Mouse (Mus musculus): ENCODE data around the gene Inka2.
"Not testable (repeated sequence)": the region's sequence is repeated elsewhere in the genome, so short reads cannot be mapped to it uniquely, and the experiment has no call there.

Inka2 gene

GRCm38 (mm10) chr3:105698311-105698710 is 6.1 kb upstream of the Inka2 start:
- peak; percentile 70 for DNase-seq

DNA sequence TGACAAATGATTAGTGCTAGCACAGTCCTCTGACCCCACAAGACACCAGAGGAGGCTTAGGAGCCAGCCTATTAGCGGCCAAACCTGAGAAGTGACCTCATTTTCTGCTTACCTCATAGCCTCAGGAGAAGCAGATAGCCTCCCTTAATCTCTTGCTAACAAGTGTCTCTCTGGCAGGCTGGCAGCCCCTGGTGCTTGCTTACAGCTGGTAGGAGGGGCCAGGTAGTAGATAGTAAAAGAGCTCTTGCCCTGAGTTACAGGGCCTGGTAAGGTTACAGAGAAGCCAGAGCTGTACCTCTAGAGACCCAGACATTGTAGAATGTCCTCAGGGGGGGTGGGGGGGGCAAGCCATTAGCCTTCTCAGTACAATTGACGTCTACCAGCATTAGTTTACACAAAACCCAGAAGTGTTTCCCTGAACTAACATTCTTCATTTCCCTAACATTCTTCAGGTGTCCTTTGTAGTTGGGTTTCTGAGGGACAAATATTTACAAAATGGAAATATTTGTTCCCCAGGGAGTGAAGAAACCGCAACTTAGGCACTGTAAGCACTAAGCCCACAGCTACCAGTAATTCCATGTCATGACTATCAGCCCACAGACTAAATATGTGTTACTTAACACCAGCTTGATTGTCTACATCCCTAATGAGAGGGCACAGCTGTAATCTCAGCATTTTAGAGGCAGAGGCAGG is 5.0 kb upstream of the Inka2 start:
- DNase-seq: peak; percentile 86

DNA sequence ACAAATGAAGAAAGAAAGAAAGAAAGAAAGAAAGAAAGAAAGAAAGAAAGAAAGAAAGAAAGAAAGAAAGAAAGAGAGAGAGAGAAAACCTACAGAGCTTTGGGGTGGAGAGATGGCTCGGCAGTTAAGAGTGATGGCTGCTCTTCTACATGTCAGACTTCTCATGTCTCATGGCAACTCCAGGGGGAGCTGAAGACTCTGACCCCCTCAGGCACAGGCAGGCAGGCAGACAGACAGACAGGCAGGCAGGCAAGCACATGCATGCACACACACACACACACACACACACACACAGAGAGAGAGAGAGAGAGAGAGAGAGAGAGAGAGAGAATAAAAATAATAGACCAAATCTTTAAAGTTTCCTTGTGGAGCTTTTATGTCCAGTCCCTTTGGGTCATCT is 3.6 kb upstream of the Inka2 start:
- not testable (repeated sequence) for DNase-seq

DNA sequence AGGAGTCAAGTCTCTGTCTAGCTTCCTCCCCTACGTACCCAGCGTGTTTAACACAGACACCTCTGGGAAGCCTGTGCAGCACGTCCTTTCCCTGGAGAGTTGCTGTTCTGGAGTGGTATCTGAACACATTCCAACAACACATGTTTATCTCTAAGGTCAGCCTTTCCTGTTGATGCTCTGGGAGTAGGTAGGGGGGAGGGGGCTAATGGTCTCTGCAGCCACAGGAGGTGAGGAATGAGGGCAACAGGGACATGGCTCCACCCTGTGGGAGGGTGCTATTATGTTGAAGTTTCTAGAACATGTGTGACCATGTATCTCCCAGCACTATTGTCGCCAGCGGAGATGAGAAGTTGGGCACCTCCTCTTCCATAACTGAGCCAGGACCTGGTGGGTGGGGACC is 3.0 kb upstream of the Inka2 start:
- DNase-seq: peak; percentile 46

GRCm38 (mm10) chr3:105703571-105703970 is 828 bp upstream of the Inka2 start:
- no peak for DNase-seq

DNA sequence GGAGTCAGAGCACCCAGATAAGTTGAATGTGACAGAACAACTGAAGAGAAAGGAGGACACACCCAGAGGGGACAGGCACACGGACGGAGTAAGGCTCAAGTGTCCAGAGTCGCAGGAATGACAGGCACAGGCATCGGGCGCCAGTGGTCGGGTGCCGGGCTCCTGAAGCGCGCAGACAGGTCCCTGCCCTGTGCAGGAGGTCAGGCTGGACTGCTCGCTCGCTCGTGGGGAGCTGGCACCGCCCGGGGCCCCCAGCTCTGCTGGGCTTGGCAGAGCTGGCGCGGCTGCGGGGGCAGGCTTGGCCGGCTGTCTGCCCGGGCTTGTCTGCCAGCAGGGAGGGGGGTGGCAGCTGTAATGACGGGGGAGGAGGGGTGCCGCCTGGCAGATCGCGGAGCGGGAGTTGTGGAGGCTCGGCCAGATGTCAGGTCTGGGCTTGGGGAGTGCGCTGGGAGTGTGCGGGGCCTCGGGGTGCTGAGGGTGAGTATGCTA is 706 bp downstream of the Inka2 start:
- DNase-seq: peak; percentile 45

GRCm38 (mm10) chr3:105705561-105705960 is 1.2 kb downstream of the Inka2 start:
- DNase-seq: no peak

GRCm38 (mm10) chr3:105706366-105707020 is 2.1 kb downstream of the Inka2 start:
- DNase-seq: no peak

GRCm38 (mm10) chr3:105707590-105707989 is 3.2 kb downstream of the Inka2 start:
- no peak for DNase-seq

- DNase-seq: no peak
Observed at GRCm38 (mm10) chr3:105710246-105710645, 5.8 kb downstream of the Inka2 start.

- no peak for DNase-seq
Observed at GRCm38 (mm10) chr3:105711741-105712140, 7.3 kb downstream of the Inka2 start.

- no peak for DNase-seq
Observed at GRCm38 (mm10) chr3:105712827-105713226, 8.4 kb downstream of the Inka2 start.

DNA sequence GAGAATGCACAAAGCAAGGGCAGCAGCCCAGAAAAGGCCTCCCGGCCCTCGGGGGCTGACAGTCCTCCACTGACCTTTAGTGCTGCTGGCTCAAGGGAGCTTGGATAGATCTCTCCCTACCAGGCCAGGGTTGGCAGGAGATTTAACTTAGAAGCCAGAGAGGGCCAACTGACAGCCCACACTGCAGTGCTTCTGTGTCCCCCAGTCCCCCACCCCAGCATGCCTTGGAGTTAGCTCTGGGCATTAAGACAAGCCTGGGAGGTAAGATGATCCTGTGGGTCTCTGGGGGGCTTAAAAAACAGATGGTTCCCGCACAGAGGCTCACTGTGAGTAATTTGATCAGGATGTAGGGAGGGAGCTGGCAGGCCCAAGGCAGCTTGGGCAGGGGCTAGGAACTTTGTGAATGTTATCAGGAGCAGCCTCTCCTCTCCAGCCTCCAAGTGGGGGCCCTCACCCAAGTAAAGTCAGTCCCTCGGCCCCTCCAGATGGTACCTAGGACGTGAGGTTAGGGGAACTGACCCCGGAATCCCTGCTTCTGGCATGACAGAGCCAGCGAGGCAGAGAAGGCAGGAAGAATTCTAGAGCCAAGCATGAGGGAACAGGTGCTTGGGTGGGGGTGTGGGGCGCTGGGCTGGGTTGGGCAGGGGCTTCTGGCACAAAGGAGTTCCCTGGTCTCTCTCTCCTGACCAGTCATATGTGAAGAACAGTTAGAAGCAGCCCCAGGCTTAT is 9.9 kb downstream of the Inka2 start:
- DNase-seq: no peak

DNA sequence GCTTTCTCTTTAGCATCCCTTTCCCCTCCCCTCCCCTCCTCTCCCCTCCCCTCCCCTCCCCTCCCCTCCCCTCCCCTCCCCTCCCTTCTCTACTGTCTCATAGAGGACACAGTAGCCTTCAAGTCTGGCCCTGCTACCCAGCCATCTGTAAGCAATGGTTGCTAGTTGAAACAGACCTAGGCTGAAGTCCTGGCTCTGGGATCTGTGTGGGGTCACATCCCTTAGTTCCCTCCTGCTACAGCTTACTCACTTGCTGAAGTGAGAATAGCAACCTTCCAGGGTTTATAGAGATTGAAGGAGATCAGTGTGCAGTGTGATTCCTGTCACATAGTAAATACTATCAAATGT is 10.4 kb downstream of the Inka2 start:
- no peak for DNase-seq

- DNase-seq: no peak
Observed at GRCm38 (mm10) chr3:105716353-105717000, 12.1 kb downstream of the Inka2 start.

- no peak for DNase-seq
Observed at GRCm38 (mm10) chr3:105717856-105718555, 13.6 kb downstream of the Inka2 start.

- DNase-seq: no peak
Observed at GRCm38 (mm10) chr3:105718746-105719145, 14.3 kb downstream of the Inka2 start.

DNA sequence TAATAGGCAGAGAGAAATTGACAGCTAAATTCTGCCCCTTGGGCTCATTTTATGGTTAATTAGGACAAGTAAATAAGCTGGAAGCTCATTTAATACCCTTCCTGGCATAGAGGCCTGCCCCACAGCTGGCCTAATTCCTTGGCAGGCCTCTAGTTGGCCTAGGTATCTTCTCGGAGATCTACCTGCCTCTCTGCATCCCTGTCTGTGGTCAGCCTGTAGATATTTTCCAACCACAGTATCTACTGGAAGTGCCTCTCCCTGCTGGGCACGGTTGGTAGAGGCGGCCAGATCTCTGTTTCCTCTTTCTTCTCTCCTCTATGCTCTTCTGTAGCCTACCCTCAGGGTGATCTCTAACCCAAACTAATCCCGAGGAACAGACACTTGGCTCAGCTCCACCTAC is 15.6 kb downstream of the Inka2 start:
- no peak for DNase-seq

GRCm38 (mm10) chr3:105720514-105720913 is 16.1 kb downstream of the Inka2 start:
- DNase-seq: no peak

GRCm38 (mm10) chr3:105721681-105722201 is 17.3 kb downstream of the Inka2 start:
- no peak for DNase-seq

DNA sequence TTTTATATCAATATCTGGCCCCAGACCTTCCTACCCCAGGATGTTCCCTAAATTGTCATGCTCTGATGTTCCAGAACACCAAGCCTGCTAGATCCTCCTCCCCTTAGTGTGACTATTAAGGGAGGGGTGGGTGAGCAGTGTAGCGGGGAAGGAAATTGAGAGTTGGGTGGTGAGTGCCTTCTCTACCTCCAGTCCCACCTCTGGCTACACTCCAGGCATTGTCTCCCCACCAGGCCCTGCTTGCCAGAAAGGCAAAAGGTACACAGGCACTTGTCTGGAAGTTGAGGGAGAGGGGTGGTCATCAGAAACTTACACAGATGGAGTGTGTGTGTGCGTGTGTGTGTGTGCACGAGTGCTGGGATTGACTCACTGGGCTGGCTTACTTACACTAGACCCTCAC is 18.1 kb downstream of the Inka2 start:
- DNase-seq: no peak

GRCm38 (mm10) chr3:105726037-105726436 is 21.6 kb downstream of the Inka2 start:
- peak; percentile 63 for DNase-seq
